Mouse (Mus musculus): Measurements from ENCODE around the gene Gm21985. TPM values are rescaled to one million over a fixed set of nuclear protein-coding genes. Genes with fewer than 3 reads are reported as not detected.

The Gm21985 gene
- polyA plus RNA-seq (2014; fragmentation: Illumina TruSeq; extraction: RNeasy Lipid Tissue Mini Kit (QIAGEN cat#74804); ENCODE audit: low read depth, low replicate concordance) = not detected

DNA sequence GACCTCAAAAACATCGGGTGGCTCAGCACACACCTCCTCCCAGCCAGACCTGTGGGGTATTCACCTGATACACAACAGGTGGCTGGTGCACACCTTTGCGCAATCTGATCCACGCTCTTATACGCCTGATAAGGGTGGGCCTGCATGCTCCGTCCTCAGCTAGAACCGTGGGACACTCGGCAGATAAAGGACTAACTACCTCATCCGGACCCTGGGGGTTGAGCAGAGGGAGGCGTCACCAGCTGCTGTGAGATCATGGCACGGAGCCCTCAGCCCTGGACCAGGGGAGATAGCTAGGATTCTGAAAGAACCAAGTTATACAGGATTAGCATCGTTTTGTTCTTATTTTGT lies at the start of gene Gm21985:
Gm21985 (plus strand) TSS at position 73 of the 351 bp plus-strand sequence.

DNA sequence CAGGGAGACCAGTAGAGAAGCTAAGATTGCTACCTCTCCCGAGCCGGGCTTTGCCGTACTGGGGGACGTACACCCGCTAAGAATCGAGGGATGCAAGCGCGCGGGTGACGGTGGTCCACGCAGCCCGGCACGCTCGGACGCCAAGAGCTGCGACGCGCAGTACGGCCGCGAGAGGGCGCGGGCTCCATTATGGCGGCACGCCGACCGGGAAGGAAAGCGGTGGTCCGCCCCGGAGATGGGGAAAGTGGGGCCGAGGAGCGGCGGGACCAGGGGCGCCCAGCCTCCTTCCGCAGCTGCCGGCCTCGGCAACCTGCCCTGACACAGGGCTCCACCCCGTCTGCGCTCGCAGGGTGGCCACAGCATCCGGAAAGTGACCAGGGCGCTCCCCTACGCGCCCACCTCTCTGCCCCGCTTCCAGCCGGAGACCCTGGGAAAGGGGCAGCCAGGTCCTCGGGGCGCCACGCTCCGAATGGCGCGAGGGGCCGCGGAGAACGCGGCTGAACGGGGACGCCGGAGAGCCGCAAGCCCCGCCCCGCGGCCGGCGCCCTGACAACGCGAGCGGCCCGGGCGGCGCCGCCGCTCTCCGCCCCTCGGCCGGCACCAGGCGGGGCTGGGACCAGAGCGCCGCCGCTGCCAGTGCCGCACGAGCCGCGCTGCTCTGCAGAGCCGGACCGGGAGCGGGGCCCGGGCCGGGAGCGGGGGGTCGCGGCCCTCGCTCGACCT lies 26.7 kb upstream of the Gm21985 start, which contains the start of gene Lpcat4:
Lpcat4 (plus strand) TSS at position 257 of the 723 bp plus-strand sequence.

DNA sequence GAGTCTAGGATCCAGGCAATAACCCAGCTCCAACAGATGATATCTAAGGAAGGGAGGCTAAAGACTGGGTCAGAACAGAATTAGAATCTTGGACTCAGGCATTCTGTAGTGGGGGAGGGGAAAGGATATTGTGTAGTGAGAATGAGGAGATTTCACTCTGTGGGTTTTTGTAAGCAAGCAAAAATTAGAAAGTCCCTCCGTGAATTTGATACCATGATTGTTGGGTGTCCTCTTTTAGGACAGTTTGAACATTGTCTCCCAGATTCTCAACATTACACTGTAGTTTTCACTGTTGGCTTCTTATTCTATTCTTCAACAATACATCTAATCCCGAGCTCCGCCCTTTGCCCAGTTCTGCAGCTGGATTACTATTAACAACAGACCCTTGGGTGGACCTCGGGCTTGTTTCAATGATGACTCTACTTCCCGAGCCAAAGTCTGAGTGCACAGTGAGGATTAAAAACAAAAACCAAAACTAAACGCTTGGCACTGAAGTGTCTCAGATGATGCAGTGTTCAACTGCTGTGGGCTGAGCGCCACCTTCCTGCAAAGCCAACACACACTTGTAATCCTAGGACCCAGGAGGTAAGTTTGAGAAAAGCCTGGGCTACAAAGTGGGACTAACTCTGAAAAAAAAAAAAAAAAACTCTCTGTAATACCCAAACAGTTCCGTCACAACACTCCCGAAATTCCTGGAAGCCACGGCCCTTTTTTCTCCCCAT lies 6.7 kb upstream of the Gm21985 start, which contains the start of gene Nutm1:
Nutm1 (minus strand) TSS at position 51 of the 722 bp plus-strand sequence.

DNA sequence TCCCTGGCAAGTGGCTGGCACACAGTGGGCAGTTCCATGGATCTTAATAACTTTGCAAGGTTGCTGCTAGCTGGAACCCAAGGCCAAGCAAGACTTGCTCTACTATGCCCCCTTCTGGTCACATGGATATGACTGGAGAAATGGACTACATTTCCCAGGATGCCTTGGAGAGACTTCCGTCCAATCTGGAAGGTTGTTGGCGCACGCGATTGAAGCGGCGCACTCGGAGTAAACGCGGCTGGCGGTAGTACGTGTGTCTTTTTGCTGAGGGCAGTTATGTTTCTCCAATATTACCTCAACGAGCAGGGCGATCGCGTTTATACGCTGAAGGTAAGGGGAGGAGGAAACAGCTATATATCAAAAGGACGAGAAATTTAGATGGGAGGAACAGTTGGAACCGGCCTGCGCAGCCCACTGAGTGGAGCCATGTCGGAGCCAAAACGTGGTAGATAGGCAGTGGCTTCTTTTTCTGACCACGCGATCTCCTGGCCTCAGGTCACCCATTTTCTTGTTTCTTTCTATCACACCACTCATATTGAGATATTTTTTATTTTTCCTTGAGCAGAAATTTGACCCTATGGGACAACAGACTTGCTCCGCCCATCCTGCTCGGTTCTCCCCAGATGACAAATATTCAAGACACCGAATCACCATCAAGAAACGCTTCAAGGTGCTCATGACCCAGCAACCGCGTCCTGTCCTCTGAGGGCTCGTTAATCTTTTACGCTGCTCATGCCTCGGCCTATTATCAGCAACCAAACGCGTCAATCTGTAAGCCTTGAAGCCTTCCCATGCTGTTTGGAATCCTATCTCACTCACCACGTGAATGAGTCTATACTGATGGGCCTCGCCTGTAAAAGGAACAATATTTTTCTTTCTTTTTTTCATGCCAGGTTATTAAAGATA lies 4.1 kb upstream of the Gm21985 start, which contains the start of gene Nop10:
Nop10 (plus strand) TSS at position 179 of the 906 bp plus-strand sequence.

DNA sequence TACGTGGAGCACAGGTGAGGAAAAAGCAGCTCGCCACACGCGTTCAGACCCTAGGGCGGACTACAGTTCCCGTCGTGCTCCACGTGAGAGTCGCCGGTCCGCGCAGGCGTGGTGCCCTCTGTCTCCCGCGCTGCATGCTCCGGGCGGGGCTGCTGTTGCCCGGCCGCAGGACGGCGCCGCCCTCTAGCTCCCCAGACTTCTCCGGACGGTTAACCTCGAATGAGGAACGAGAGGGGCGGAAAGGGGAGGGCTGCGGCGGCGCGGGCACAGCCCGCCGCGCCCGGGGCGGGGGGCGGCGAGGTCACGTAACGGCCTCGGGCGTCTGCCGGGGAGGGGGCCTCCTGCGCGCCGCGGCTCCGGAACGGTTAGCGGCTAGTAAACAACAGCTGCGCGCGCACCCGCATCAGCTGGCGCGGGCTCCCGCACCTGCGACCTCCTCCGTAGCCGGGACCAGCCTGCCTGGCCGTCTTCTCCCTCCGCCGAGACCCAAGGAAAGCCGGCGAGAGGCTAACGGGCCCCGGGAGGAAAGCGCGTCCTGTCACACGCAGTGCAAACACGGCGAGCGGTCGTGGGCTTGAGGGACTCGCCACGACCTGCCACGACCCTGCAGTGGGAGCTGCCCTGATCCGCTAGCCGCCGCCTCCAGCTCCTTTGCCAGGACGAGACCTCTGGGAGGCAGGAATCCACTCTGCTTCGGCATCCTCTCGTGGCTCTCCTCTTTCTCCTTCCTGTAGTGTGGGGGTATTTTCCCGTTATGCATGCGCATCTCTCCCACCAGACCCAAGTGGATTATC lies 469 bp upstream of the Gm21985 start, which contains the start of gene Slc12a6:
Slc12a6 (plus strand) TSS at position 378 of the 794 bp plus-strand sequence.

DNA sequence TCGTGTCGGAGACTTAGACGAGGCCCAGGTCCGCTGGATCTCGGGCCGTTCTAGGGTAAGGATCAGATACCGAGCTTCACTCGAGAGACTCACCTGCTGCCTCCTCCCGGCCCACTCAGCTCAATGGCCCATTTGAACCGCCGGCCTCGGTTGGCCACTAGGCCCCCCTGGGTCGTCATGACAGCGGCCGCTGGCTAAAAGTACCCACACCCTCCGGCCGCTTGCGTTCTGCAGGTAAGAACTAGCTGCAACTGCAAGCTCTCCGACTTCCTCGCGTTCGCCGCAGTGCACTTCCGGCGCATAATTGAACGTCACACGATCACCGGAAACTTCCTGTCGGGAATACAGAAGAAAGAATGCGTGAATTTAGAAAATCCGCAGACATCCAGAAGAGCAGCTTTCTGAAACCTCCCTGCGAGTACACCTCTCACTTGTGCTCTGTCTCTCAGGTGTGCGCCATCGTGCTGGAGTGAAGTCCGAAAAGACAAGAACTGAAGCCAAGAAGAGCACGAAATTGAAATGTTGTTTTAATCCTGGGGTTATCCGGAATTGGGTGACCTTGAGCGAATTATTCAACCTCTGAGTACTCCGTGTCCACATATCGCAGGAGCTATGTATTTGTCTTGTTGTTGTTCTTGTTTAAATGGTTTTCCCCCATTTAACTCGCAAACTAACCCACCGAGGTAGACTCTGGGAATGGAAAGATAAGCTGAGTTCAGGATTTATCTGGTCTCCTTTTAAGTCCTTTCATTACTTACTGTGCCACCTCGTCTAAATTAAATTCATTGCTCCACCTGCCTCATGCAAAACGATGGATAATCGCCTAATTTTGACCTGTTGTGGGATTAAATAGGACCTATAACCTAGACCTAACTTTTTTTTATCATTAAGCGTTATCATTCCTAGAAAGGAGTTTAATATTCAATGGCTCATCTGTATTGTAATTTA lies 101.9 kb downstream of the Gm21985 start, which contains the start of gene Emc4:
Emc4 (minus strand) TSS at position 302 of the 948 bp plus-strand sequence.

DNA sequence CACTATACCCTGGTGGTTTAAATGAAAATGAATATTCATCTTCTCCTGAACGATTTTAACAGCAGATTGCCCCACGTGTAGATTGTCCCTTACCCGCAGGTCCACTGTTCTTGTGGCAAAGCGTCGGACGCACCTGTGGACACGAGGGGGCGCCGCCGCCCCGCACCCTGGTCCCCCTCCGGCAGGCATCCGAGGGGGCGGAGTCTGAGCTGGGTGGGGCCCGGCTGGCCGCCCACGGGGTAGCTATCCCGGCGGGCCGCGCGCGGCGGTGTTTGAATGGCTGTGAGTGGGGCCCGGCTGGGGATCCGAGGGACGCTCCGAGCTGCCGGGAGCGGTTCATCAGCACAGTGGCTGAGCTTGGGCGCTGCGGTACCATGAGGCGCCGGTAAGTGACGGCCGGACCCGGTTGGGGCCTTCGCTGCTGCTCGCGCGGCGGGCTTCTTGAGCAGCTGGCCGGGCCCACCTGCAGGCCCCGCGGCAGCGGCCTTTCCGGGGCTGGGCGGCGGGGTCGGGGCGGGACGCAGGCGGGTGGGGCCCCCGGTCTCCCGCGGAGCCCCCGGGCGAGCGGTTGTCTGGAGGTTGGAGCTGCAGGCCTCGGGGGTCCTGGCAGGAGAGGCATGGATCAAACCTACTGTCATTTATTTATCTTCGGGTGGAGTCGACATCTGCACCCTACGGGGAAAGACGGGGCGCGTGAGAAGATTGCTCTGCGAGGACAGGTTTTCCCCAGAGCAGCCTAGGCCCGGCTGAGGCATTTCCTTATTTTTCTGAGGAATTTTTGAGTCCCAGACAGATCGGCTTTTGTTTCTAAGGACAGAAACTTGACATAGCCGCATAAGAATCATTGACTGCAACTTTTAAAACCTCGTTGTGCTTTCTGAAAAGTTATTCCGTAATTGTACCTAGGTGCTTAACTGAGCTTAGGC lies 113.1 kb downstream of the Gm21985 start, which contains the start of gene Katnbl1:
Katnbl1 (plus strand) TSS at position 239 of the 926 bp plus-strand sequence.

DNA sequence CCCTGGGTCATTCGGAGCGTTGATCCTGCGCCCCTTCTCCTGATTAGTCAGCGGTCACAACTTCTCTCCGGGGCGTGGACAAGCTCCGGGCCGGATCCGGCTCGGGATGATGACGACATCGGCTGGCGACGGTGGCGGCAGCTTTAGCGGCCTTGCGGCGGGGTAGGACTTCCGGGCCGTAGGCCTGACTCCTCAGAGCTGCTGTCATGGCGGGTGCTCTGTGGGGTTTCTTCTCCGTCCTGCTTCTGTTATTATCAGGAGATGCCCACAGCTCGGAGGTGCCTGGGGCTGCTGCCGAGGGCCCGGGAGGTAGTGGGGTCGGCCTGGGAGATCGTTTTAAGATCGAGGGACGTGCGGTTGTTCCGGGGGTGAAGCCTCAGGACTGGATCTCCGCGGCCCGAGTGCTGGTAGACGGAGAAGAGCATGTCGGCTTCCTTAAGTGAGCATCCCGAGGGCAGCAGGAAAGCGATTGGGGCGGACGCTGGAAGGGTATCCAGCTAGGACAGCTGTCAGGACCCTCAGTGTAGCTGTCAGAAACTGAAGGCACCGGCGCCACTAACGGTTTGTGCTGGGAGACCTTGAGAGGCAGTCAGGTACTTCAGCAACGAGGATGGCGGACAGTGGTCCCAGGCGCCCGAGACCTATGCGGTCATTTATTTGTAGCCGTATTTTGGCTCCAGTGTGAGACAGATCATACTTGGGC lies 188.9 kb downstream of the Gm21985 start, which contains the start of gene Emc7:
Emc7 (plus strand) TSS at position 136 of the 703 bp plus-strand sequence.

Other genes starting within 250 kb of the Gm21985 start
- not detected for gene Olfr1311, start 241.9 kb upstream of the Gm21985 start, polyA plus RNA-seq (2014; fragmentation: Illumina TruSeq; extraction: RNeasy Lipid Tissue Mini Kit (QIAGEN cat#74804); ENCODE audit: low read depth, low replicate concordance)
- gene Olfr1312, start 216.1 kb upstream of the Gm21985 start, polyA plus RNA-seq (2014; fragmentation: Illumina TruSeq; extraction: RNeasy Lipid Tissue Mini Kit (QIAGEN cat#74804); ENCODE audit: low read depth, low replicate concordance) = not detected
- not detected for gene Olfr1313, start 188.5 kb upstream of the Gm21985 start, polyA plus RNA-seq (2014; fragmentation: Illumina TruSeq; extraction: RNeasy Lipid Tissue Mini Kit (QIAGEN cat#74804); ENCODE audit: low read depth, low replicate concordance)
- not detected for gene Olfr1314, start 169.5 kb upstream of the Gm21985 start, polyA plus RNA-seq (2014; fragmentation: Illumina TruSeq; extraction: RNeasy Lipid Tissue Mini Kit (QIAGEN cat#74804); ENCODE audit: low read depth, low replicate concordance)
- not detected for gene Olfr1315-ps1, start 150.9 kb upstream of the Gm21985 start, polyA plus RNA-seq (2014; fragmentation: Illumina TruSeq; extraction: RNeasy Lipid Tissue Mini Kit (QIAGEN cat#74804); ENCODE audit: low read depth, low replicate concordance)
- gene Olfr1316, start 131.3 kb upstream of the Gm21985 start, polyA plus RNA-seq (2014; fragmentation: Illumina TruSeq; extraction: RNeasy Lipid Tissue Mini Kit (QIAGEN cat#74804); ENCODE audit: low read depth, low replicate concordance) = not detected
- not detected for gene Olfr1317, start 126.0 kb upstream of the Gm21985 start, polyA plus RNA-seq (2014; fragmentation: Illumina TruSeq; extraction: RNeasy Lipid Tissue Mini Kit (QIAGEN cat#74804); ENCODE audit: low read depth, low replicate concordance)
- not detected for gene Olfr1318, start 112.1 kb upstream of the Gm21985 start, polyA plus RNA-seq (2014; fragmentation: Illumina TruSeq; extraction: RNeasy Lipid Tissue Mini Kit (QIAGEN cat#74804); ENCODE audit: low read depth, low replicate concordance)
- 1.2 TPM for gene Lpcat4, start 26.8 kb upstream of the Gm21985 start, polyA plus RNA-seq (2014; fragmentation: Illumina TruSeq; extraction: RNeasy Lipid Tissue Mini Kit (QIAGEN cat#74804); ENCODE audit: low read depth, low replicate concordance)
- not detected for gene Nutm1, start 7.0 kb upstream of the Gm21985 start, polyA plus RNA-seq (2014; fragmentation: Illumina TruSeq; extraction: RNeasy Lipid Tissue Mini Kit (QIAGEN cat#74804); ENCODE audit: low read depth, low replicate concordance)
- gene Nop10, start 4.4 kb upstream of the Gm21985 start, polyA plus RNA-seq (2014; fragmentation: Illumina TruSeq; extraction: RNeasy Lipid Tissue Mini Kit (QIAGEN cat#74804); ENCODE audit: low read depth, low replicate concordance) = 15.6 TPM
- gene Slc12a6, start 489 bp upstream of the Gm21985 start, polyA plus RNA-seq (2014; fragmentation: Illumina TruSeq; extraction: RNeasy Lipid Tissue Mini Kit (QIAGEN cat#74804); ENCODE audit: low read depth, low replicate concordance) = 139 TPM
- gene Emc4, start 101.7 kb downstream of the Gm21985 start, polyA plus RNA-seq (2014; fragmentation: Illumina TruSeq; extraction: RNeasy Lipid Tissue Mini Kit (QIAGEN cat#74804); ENCODE audit: low read depth, low replicate concordance) = 52.0 TPM
- 64.8 TPM for gene Katnbl1, start 112.9 kb downstream of the Gm21985 start, polyA plus RNA-seq (2014; fragmentation: Illumina TruSeq; extraction: RNeasy Lipid Tissue Mini Kit (QIAGEN cat#74804); ENCODE audit: low read depth, low replicate concordance)
- gene Emc7, start 188.7 kb downstream of the Gm21985 start, polyA plus RNA-seq (2014; fragmentation: Illumina TruSeq; extraction: RNeasy Lipid Tissue Mini Kit (QIAGEN cat#74804); ENCODE audit: low read depth, low replicate concordance) = 42.2 TPM
- not detected for gene Chrm5, start 214.5 kb downstream of the Gm21985 start, polyA plus RNA-seq (2014; fragmentation: Illumina TruSeq; extraction: RNeasy Lipid Tissue Mini Kit (QIAGEN cat#74804); ENCODE audit: low read depth, low replicate concordance)
- 8.1 TPM for gene Aven, start 226.7 kb downstream of the Gm21985 start, polyA plus RNA-seq (2014; fragmentation: Illumina TruSeq; extraction: RNeasy Lipid Tissue Mini Kit (QIAGEN cat#74804); ENCODE audit: low read depth, low replicate concordance)